Mouse (Mus musculus) liver, embryonic 18 days (tissue): Measurements from ENCODE around the gene 9330182L06Rik. TPM values are rescaled to one million over a fixed set of nuclear protein-coding genes. Genes with fewer than 3 reads are reported as not detected.

Source experiments
- polyA plus RNA-seq: library from polyadenylated mRNA; depleted of rRNA; stranded (reverse); fragments of >200 nt; gene quantifications from 2 replicates; pipeline ENCODE4 v1.2.3, GENCODE M21; 2012; rRNA removed

9330182L06Rik gene
- polyA plus RNA-seq, result 0.09 and 0.25 TPM in 2 replicates

GRCm38 (mm10) chr5:9265586-9266279 is at the start of gene 9330182L06Rik:
Gene 9330182L06Rik (plus strand): TSS chr5:9266118.

Other genes starting within 250 kb of the 9330182L06Rik start
- gene Tmem243, start 165.4 kb upstream of the 9330182L06Rik start, polyA plus RNA-seq, result 12.0 and 13.6 TPM in 2 replicates
- gene Dmtf1, start 104.3 kb upstream of the 9330182L06Rik start, polyA plus RNA-seq, result 13.4 and 15.2 TPM in 2 replicates